Mouse (Mus musculus): ENCODE measurements around the gene Lhcgr.

The Lhcgr gene

DNA sequence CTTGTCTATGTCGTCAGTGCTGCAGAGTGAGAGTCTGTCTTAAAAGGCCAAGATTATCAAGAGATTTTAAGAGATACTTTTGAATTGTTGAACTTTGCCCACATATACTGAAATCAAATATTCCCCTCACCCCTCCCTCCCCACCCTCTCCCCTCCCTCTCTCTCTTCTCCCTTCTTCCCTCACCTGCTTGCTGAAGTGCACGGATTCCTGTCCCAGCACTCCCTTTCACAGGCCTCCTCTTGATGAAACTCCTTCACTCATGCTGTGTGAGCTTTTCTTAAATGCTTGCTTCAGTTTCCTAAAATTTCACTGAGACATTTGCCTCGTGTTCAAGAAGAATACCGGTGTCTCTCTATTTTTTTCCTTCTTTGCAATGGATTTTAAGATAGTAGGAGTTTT lies 88.7 kb downstream of the Lhcgr start:
- no peak for DNase-seq (ENCODE audit: low read depth)

DNA sequence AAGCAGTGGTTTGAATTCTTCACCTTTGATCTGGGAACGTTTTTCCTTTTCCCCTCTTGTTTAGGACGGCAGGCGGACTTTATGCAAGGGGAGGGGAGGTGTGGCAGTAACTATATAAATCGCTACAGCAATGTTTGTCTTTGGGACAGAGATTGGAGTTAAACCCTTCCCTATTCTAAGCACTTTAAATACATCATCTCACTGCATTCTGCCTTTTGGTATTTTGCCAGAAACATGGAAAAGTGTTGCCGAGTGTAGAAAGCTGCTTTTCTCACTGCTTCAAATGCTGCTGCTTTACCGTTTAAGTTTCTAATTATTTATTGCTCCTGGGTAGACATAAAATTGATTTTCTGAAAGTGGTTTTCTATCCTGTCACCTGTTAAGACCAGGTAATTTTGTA lies 89.4 kb downstream of the Lhcgr start:
- DNase-seq (ENCODE audit: low read depth) = no peak

GRCm38 (mm10) chr17:88700901-88701300 lies 90.9 kb downstream of the Lhcgr start:
- DNase-seq (ENCODE audit: low read depth) = no peak

- no peak for DNase-seq (ENCODE audit: low read depth)
These were observed 95.0 kb downstream of the Lhcgr start for GRCm38 (mm10) chr17:88696656-88697333.

DNA sequence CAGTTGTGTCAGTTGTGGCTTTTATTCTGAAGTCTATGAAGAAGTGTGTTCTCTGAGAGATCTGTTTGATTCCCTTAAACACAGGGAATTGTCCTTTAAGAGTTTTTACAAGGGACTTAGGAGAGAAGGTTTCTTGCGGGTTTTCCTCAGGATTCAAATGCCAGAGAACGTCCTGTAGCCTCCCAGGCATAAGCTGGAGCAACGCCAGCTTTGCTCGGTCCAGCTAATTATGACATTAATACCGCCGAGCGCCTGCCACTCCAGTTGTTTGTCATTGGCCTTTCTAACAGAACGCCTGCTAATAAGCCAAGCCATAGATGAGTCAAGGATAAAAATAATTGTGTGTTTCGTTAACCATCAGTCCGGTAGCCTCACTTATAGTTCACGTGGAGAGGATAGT lies 103.6 kb downstream of the Lhcgr start:
- DNase-seq (ENCODE audit: low read depth) = no peak

- DNase-seq (ENCODE audit: low read depth) = no peak
These were observed 116.2 kb downstream of the Lhcgr start for GRCm38 (mm10) chr17:88675310-88676309.

DNA sequence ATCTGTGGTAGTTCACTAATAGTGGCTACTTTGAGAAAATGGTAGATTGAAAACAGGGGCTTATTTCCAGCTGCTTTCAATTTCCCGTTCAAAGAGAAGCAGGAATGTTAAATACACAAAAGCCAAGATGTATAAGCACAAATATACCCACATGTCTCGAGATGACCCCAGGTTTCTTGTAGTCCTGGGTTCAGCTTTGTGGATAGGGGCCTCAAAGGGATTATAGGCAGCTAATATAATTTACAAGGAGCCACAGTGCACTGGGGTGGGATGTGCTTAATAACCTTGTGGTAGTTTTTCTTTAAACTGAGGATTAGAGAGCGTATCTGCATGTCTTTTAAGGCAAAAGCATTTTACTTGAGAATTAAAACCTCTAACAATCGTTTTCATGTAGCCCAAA lies 121.0 kb downstream of the Lhcgr start:
- DNase-seq (ENCODE audit: low read depth) = no peak

DNA sequence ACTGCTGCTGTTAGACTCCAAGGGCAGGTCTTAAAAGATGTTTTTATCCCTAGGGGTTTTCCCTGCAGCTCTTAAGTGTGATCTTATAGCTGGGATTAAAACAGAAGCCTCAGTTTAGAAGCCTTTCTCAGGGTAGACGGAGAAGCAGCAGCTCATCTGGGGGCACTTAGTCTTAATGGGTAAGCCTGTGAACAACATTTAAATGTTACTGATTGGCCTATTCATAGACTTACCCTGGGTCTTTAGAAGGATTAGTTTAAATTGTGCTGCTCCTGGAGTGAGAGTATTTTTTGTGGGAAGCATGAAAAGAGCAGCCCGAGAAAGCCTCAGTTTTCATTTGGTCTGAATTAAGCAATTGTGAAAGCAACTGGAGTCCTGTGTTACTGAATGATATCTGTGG lies 121.9 kb downstream of the Lhcgr start:
- DNase-seq (ENCODE audit: low read depth) = no peak

- no peak for DNase-seq (ENCODE audit: low read depth)
These were observed 123.3 kb downstream of the Lhcgr start, which contains the start of gene Gtf2a1l for GRCm38 (mm10) chr17:88668452-88668851. Gene Gtf2a1l, plus strand, starts transcription at chr17:88668660.
